Mouse (Mus musculus) kidney, embryonic 15.5 days (tissue): ENCODE data around the gene Stk16. TPM values are rescaled to one million over a fixed set of nuclear protein-coding genes. Genes with fewer than 3 reads are reported as not detected.
"Not testable (repeated sequence)": the region's sequence is repeated elsewhere in the genome, so short reads cannot be mapped to it uniquely, and the experiment has no call there.

Experiments used
- ATAC-seq: fragments of 200-750 bp; cut with Nextera tagmentation; replicated peaks from 2 replicates; pipeline ENCODE4 v1.8.0; 2017; ENCODE audit warnings: moderate TSS enrichment; ENCODE audit not compliant: low FRiP score
- H3K27ac ChIP-seq: fragments of 300-500 bp; sonication (generic); 2 replicates; pipeline ENCODE4 v1.5.1; 2015; ENCODE audit warnings: mild to moderate bottlenecking, inconsistent platforms
- H3K27me3 ChIP-seq: fragments of 300-500 bp; sonication (generic); 2 replicates; pipeline ENCODE4 v1.6.1; 2015; ENCODE audit warnings: inconsistent platforms
- H3K36me3 ChIP-seq: fragments of 300-500 bp; sonication (generic); 2 replicates; pipeline ENCODE4 v1.6.1; 2015; ENCODE audit warnings: inconsistent platforms
- H3K4me1 ChIP-seq: fragments of 300-500 bp; sonication (generic); 2 replicates; pipeline ENCODE4 v1.6.1; 2015; ENCODE audit warnings: inconsistent platforms
- H3K4me2 ChIP-seq: fragments of 300-500 bp; sonication (generic); 2 replicates; pipeline ENCODE4 v1.6.1; 2015; ENCODE audit warnings: moderate library complexity, mild to moderate bottlenecking, inconsistent platforms
- H3K4me3 ChIP-seq: fragments of 300-500 bp; sonication (generic); replicated peaks from 2 replicates; pipeline ENCODE4 v1.5.1; 2015; ENCODE audit warnings: mild to moderate bottlenecking, inconsistent platforms
- H3K9ac ChIP-seq: fragments of 300-500 bp; sonication (generic); 2 replicates; pipeline ENCODE4 v1.6.1; 2015; ENCODE audit warnings: mild to moderate bottlenecking, inconsistent platforms
- H3K9me3 ChIP-seq: fragments of 300-500 bp; sonication (generic); replicated peaks from 2 replicates; pipeline ENCODE4 v1.6.1; 2016; ENCODE audit warnings: inconsistent platforms
- WGBS: fragments of 180-500 bp; shearing (Covaris S2); methylation state at CpG from one replicate; pipeline ENCODE4 v1.1.7; 2015; ENCODE audit warnings: mixed read lengths; 5-methylcytosine and 5-hydroxymethylcytosine counted together
- polyA plus RNA-seq: library from polyadenylated mRNA; unstranded; fragments of >200 nt; fragmentation: Nextera tagmentation; extraction: Ambion mirVana; gene quantifications from 2 replicates; pipeline ENCODE4 v1.2.1, GENCODE M21; 2015

Gene Stk16
- polyA plus RNA-seq, 1 experiment from 2014 or later = 148 TPM

GRCm38 (mm10) chr1:75227653-75228052 lies 17.0 kb downstream of the Stk16 start:
- Histone ChIP-seq H3K4me1 (no peaks in the 10 kb centered on the region), H3K4me2 (no peak overlapping the region), H3K9ac (no peak overlapping the region), H3K27me3 (peaks cover 3% of the 10 kb centered on the region), H3K27ac (no peak overlapping the region), H3K4me3 (no peak overlapping the region), H3K36me3 (no peaks in the 10 kb centered on the region), H3K9me3 (no peaks in the 10 kb centered on the region)
- no peak for ATAC-seq
- 82% methylated on average over 1 of the region's 1 CpGs for WGBS

- Histone ChIP-seq H3K27ac (no peak overlapping the region), H3K4me2 (no peak overlapping the region), H3K4me3 (no peak overlapping the region), H3K36me3 (no peaks in the 10 kb centered on the region), H3K27me3 (peaks cover 6% of the 10 kb centered on the region), H3K4me1 (0 out of 2 replicates have a peak, but pooled peaks cover under 1% of the 10 kb centered on the region), H3K9me3 (no peaks in the 10 kb centered on the region), H3K9ac (no peak overlapping the region)
- WGBS = 63% methylated on average over 4 of the region's 4 CpGs
- no peak for ATAC-seq
These were observed 18.5 kb downstream of the Stk16 start for GRCm38 (mm10) chr1:75229158-75229557.

- Histone ChIP-seq H3K36me3 (no peaks in the 10 kb centered on the region), H3K27ac (no peak overlapping the region), H3K4me3 (no peak overlapping the region), H3K9me3 (no peaks in the 10 kb centered on the region), H3K27me3 (peaks cover 6% of the 10 kb centered on the region), H3K4me2 (no peak overlapping the region), H3K9ac (no peak overlapping the region), H3K4me1 (peaks cover 7% of the 10 kb centered on the region; the same call in 1 of the 2 replicates)
- ATAC-seq = no peak
- 73% methylated on average over 7 of the region's 7 CpGs for WGBS
These were observed 19.8 kb downstream of the Stk16 start for GRCm38 (mm10) chr1:75230335-75230994.

- Histone ChIP-seq H3K27me3 (peaks cover 6% of the 10 kb centered on the region; the same call in 1 of the 2 replicates), H3K4me1 (peaks cover 12% of the 10 kb centered on the region), H3K9me3 (no peaks in the 10 kb centered on the region), H3K9ac (no peak overlapping the region), H3K4me3 (no peak overlapping the region), H3K27ac (no peak overlapping the region), H3K4me2 (no peak overlapping the region), H3K36me3 (no peaks in the 10 kb centered on the region)
- 79% methylated on average over 4 of the region's 4 CpGs for WGBS
- no peak for ATAC-seq
These were observed 20.6 kb downstream of the Stk16 start for GRCm38 (mm10) chr1:75231224-75231623.

GRCm38 (mm10) chr1:75231664-75232152 lies 21.1 kb downstream of the Stk16 start, which contains the start of gene A630095N17Rik:
A630095N17Rik (minus strand) TSS chr1:75232102.
- Histone ChIP-seq H3K27ac (no peak within 1 kb of the TSS), H3K4me1 (peaks cover 14% of the 10 kb centered on the region), H3K9ac (no peak within 1 kb of the TSS), H3K4me2 (no peak within 1 kb of the TSS), H3K9me3 (no peaks in the 10 kb centered on the region), H3K4me3 (no peak within 1 kb of the TSS), H3K27me3 (peaks cover 6% of the 10 kb centered on the region; the same call in 1 of the 2 replicates), H3K36me3 (no peaks in the 10 kb centered on the region)
- no peak for ATAC-seq
- WGBS = 80% methylated on average over 5 of the region's 5 CpGs

GRCm38 (mm10) chr1:75232489-75232888 lies 21.9 kb downstream of the Stk16 start:
- H3K4me3 ChIP-seq, H3K36me3 ChIP-seq, H3K9me3 ChIP-seq, H3K27me3 ChIP-seq, H3K4me2 ChIP-seq, H3K9ac ChIP-seq, H3K27ac ChIP-seq, ATAC-seq: not testable (repeated sequence)
- 65% methylated on average over 4 of the region's 4 CpGs for WGBS
- peaks cover 21% of the 10 kb centered on the region for H3K4me1 ChIP-seq

- H3K9me3 ChIP-seq = no peaks in the 10 kb centered on the region
- no peak overlapping the region for H3K9ac ChIP-seq
- peaks cover 9% of the 10 kb centered on the region for H3K36me3 ChIP-seq
- H3K4me2 ChIP-seq = no peak overlapping the region
- peaks cover 6% of the 10 kb centered on the region; the same call in 1 of the 2 replicates for H3K27me3 ChIP-seq
- no peak for ATAC-seq
- under 1% methylated on average over 8 of the region's 8 CpGs for WGBS
- H3K4me3 ChIP-seq = no peak overlapping the region
- H3K27ac ChIP-seq = no peak overlapping the region
- peaks cover 23% of the 10 kb centered on the region for H3K4me1 ChIP-seq
These were observed 24.0 kb downstream of the Stk16 start for GRCm38 (mm10) chr1:75234606-75235005.

GRCm38 (mm10) chr1:75236117-75237050 lies 25.7 kb downstream of the Stk16 start, which contains the start of gene Dnajb2:
Dnajb2 (plus strand) TSS chr1:75236406.
- Histone ChIP-seq H3K4me3 (peak within 1 kb of the TSS; percentile 67), H3K36me3 (peaks cover 27% of the 10 kb centered on the region), H3K27me3 (peaks cover 6% of the 10 kb centered on the region; the same call in 1 of the 2 replicates), H3K27ac (peak within 1 kb of the TSS; percentile 81), H3K4me2 (peak within 1 kb of the TSS; percentile 95), H3K4me1 (peaks cover 23% of the 10 kb centered on the region), H3K9me3 (no peaks in the 10 kb centered on the region), H3K9ac (peak within 1 kb of the TSS; percentile 84)
- under 1% methylated on average over 62 of the region's 64 CpGs for WGBS
- peak; percentile 95 for ATAC-seq

GRCm38 (mm10) chr1:75239591-75239990 lies 29.0 kb downstream of the Stk16 start:
- Histone ChIP-seq H3K27me3 (no peaks in the 10 kb centered on the region), H3K9ac (no peak overlapping the region), H3K9me3 (no peaks in the 10 kb centered on the region), H3K27ac (no peak overlapping the region), H3K4me2 (no peak overlapping the region), H3K4me1 (peaks cover 19% of the 10 kb centered on the region), H3K36me3 (peaks cover 50% of the 10 kb centered on the region), H3K4me3 (no peak overlapping the region)
- no peak for ATAC-seq
- WGBS = 87% methylated on average over 10 of the region's 10 CpGs

- H3K4me2 ChIP-seq = no peak overlapping the region
- no peaks in the 10 kb centered on the region for H3K27me3 ChIP-seq
- peaks cover 50% of the 10 kb centered on the region for H3K36me3 ChIP-seq
- no peak overlapping the region for H3K9ac ChIP-seq
- WGBS = 90% methylated on average over 14 of the region's 14 CpGs
- ATAC-seq = no peak
- H3K4me1 ChIP-seq = peaks cover 13% of the 10 kb centered on the region
- no peaks in the 10 kb centered on the region for H3K9me3 ChIP-seq
- H3K4me3 ChIP-seq = no peak overlapping the region
- H3K27ac ChIP-seq = no peak overlapping the region
These were observed 32.8 kb downstream of the Stk16 start for GRCm38 (mm10) chr1:75243411-75243810.

GRCm38 (mm10) chr1:75244175-75244826 lies 33.7 kb downstream of the Stk16 start:
- Histone ChIP-seq H3K36me3 (peaks cover 44% of the 10 kb centered on the region), H3K9me3 (no peaks in the 10 kb centered on the region), H3K4me3 (no peak overlapping the region), H3K4me1 (peaks cover 15% of the 10 kb centered on the region), H3K27me3 (no peaks in the 10 kb centered on the region), H3K27ac (no peak overlapping the region), H3K4me2 (no peak overlapping the region), H3K9ac (no peak overlapping the region)
- 90% methylated on average over 12 of the region's 12 CpGs for WGBS
- ATAC-seq = peak; percentile 10; the same call in 1 of the 2 replicates
